Mouse (Mus musculus): ENCODE measurements at regions not wholly inside any gene's neighbourhood (a gene's known extent, or its start where the extent isn't known, plus 50 kb on each side); places are given as distances from the start of the nearest gene placed in this dataset.

GRCm38 (mm10) chr11:113034911-113035310 lies 252.9 kb downstream of the Sox9 start:
- TF ChIP-seq CTCF (conservative IDR thresholded peaks at IDR 0.05; ENCODE audit: low read length): no peak
- no peak for TF ChIP-seq NANOG (IDR thresholded peaks at IDR 0.05; ENCODE audit: borderline replicate concordance, low read length)
